Mouse (Mus musculus) intestine, embryonic 14.5 days (tissue): ENCODE results near the gene Nploc4. TPM values are rescaled to one million over a fixed set of nuclear protein-coding genes. Genes with fewer than 3 reads are reported as not detected.

Experiments
- ATAC-seq: fragments of 200-750 bp; cut with Nextera tagmentation; replicated peaks from 2 replicates; pipeline ENCODE4 v1.8.0; 2017; ENCODE audit warnings: low read depth, moderate number of reproducible peaks, moderate TSS enrichment, moderate library complexity; ENCODE audit not compliant: low FRiP score, low TSS enrichment
- DNase-seq: peaks from one replicate; pipeline ENCODE4 v3.0.0-alpha.2; 2018; ENCODE audit warnings: low spot score
- H3K27ac ChIP-seq: fragments of 300-500 bp; sonication (generic); 2 replicates; pipeline ENCODE4 v1.5.1; 2014; ENCODE audit warnings: low read depth, mild to moderate bottlenecking, control low read depth
- H3K27me3 ChIP-seq: fragments of 300-500 bp; sonication (generic); replicated peaks from 2 replicates; pipeline ENCODE4 v1.6.1; 2014; ENCODE audit warnings: low read length, control low read depth; ENCODE audit not compliant: control insufficient read depth, insufficient read depth
- H3K36me3 ChIP-seq: fragments of 300-500 bp; sonication (generic); 2 replicates; pipeline ENCODE4 v1.6.1; 2014; ENCODE audit warnings: low read length, control low read depth; ENCODE audit not compliant: control insufficient read depth, insufficient read depth
- H3K4me1 ChIP-seq: fragments of 300-500 bp; sonication (generic); replicated peaks from 2 replicates; pipeline ENCODE4 v1.6.1; 2014; ENCODE audit warnings: low read length, control low read depth, mixed read lengths; ENCODE audit not compliant: control insufficient read depth, insufficient read depth
- H3K4me2 ChIP-seq: fragments of 300-500 bp; sonication (generic); 2 replicates; pipeline ENCODE4 v1.6.1; 2014; ENCODE audit warnings: low read length
- H3K4me3 ChIP-seq: fragments of 300-500 bp; sonication (generic); 2 replicates; pipeline ENCODE4 v1.5.1; 2014; ENCODE audit warnings: low read depth, low read length, control low read depth, mixed read lengths
- H3K9ac ChIP-seq: fragments of 300-500 bp; sonication (generic); 2 replicates; pipeline ENCODE4 v1.6.1; 2014; ENCODE audit warnings: mild to moderate bottlenecking, low read length
- H3K9me3 ChIP-seq: fragments of 300-500 bp; sonication (generic); 2 replicates; pipeline ENCODE4 v1.6.1; 2016; ENCODE audit warnings: low read length, control low read depth; ENCODE audit not compliant: control insufficient read depth
- WGBS: fragments of 180-500 bp; shearing (Covaris S2); extraction: QIAGEN DNeasy Blood & Tissue Kit; methylation state at CpG from one replicate; pipeline ENCODE4 v1.1.7; 2014; 5-methylcytosine and 5-hydroxymethylcytosine counted together
- polyA plus RNA-seq: library from polyadenylated mRNA; unstranded; fragments of >200 nt; fragmentation: Nextera tagmentation; extraction: Ambion mirVana; gene quantifications from 2 replicates; pipeline ENCODE4 v1.2.1, GENCODE M21; 2014

Gene Nploc4
- polyA plus RNA-seq, 1 experiment from 2014 or later = 37.4 TPM

DNA sequence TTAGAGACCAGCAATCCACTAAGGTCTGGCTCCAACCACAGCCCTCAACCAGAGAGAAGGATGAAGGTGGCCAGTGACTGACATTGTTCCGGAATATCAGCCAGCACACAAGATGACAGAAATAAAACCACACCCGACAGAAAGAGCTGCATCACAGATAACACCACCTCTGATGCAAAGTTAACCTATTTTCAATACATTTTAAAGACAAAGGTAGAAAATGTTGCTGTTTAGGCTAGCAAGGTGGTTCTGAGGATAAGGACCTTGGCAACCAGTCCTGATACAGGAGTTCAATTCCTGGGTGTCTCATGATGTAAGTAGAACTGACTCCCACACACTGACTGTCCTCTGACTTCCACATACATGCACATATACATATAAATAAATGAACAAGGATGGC, 38.2 kb downstream of the Nploc4 start:
- Histone ChIP-seq H3K27ac (no peak overlapping the region), H3K9me3 (no peaks in the 10 kb centered on the region), H3K9ac (no peak overlapping the region), H3K27me3 (no peaks in the 10 kb centered on the region), H3K4me2 (no peak overlapping the region), H3K4me1 (no peaks in the 10 kb centered on the region), H3K4me3 (no peak overlapping the region), H3K36me3 (peaks cover 82% of the 10 kb centered on the region)
- no peak for ATAC-seq
- 91% methylated on average over 2 of the region's 2 CpGs for WGBS
- no peak for DNase-seq

DNA sequence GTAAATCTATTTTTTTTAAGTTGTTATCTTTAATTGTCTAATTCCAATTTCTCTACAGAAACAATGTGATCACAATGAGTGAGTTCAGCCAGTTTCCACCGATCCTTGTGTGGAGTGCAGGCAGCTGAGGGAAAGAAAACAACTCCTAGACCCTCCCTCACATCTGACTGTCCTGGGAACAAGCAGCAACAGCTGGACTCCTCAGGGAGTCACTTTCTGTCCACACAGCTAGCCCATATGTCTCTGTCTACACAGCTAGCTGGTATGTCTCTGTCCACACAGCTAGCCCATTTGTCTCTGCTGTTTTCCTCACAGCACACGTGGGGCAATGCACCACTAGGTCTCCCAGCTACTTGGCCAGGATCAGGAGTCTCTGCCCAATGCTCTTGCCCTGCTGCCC, 39.9 kb downstream of the Nploc4 start:
- H3K27ac ChIP-seq = no peak overlapping the region
- no peak overlapping the region for H3K4me3 ChIP-seq
- no peaks in the 10 kb centered on the region for H3K27me3 ChIP-seq
- no peak for DNase-seq
- no peak for ATAC-seq
- 80% methylated on average over 2 of the region's 2 CpGs for WGBS
- H3K36me3 ChIP-seq = peaks cover 80% of the 10 kb centered on the region
- H3K9me3 ChIP-seq = no peaks in the 10 kb centered on the region
- no peak overlapping the region for H3K4me2 ChIP-seq
- H3K4me1 ChIP-seq = no peaks in the 10 kb centered on the region
- H3K9ac ChIP-seq = no peak overlapping the region

DNA sequence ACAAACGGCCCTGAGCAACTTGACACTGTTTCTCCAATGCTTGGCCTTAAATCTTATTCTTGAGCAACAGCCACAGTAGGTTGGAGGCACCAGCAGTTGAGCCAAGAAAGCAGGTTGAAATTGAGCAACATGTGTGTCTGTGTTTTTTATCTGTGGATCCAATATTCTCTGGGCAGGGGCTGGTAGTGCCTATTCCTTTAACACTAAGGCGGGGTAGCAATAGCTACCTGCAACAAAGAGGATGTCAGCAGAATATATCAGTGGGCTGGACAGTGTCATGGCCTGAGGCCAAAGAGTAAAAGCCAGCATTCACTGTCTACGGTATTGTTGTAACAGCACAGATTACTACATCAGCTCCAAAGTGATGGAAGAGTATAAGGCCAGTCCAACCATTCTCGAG, 41.8 kb downstream of the Nploc4 start:
- Histone ChIP-seq H3K36me3 (peaks cover 66% of the 10 kb centered on the region), H3K27me3 (no peaks in the 10 kb centered on the region), H3K9me3 (no peaks in the 10 kb centered on the region), H3K4me2 (no peak overlapping the region), H3K27ac (no peak overlapping the region), H3K4me3 (no peak overlapping the region), H3K9ac (no peak overlapping the region), H3K4me1 (no peaks in the 10 kb centered on the region)
- ATAC-seq (no peak), DNase-seq (no peak)
- 85% methylated on average over 4 of the region's 4 CpGs for whole genome bisulfite sequencing

DNA sequence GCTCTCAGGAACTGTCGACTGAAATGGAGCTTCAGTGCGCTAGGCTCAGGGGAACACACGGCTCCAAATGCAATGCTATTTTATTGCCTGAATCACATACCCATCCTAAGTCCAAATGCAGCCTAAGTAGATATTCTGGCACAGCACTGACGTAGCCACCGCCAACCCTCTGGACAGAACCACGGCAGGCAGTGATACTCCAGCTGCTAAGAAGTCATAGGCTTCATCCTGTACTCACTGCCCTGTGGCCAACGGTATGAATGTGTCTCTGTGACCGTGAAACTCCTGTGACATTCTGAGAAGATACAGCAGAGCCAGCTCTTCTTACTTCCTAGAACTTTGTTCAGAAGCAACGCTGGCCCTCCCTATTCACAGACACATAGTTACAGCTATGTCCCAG, 48.9 kb downstream of the Nploc4 start:
- H3K4me3 ChIP-seq = no peak overlapping the region
- no peaks in the 10 kb centered on the region for H3K4me1 ChIP-seq
- no peak overlapping the region for H3K27ac ChIP-seq
- H3K9ac ChIP-seq = no peak overlapping the region
- WGBS = 93% methylated on average over 9 of the region's 9 CpGs
- H3K27me3 ChIP-seq = no peaks in the 10 kb centered on the region
- H3K9me3 ChIP-seq = no peaks in the 10 kb centered on the region
- peaks cover 69% of the 10 kb centered on the region for H3K36me3 ChIP-seq
- ATAC-seq = no peak
- DNase-seq = no peak
- H3K4me2 ChIP-seq = no peak overlapping the region

DNA sequence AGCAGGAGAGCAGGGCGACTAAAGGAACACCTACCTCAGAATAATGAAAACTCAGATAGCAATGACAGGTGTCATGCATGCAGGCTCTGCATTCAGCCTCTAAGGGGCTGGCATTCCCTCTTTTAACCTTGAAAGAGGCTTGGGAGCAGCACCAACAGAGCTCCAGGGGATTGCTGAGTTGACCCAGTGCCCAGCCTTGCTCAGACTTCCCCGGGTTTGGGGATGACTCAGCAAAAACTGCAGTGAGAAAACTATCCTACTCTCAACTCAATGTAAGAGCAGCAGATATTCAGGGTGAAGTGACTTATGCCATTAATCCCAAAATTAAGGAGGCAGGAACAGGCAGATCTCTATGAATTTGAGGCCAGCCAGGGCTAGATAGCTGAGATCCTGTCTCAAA, 50.4 kb downstream of the Nploc4 start:
- ATAC-seq = no peak
- DNase-seq = no peak
- H3K4me3 ChIP-seq = no peak overlapping the region
- no peaks in the 10 kb centered on the region for H3K27me3 ChIP-seq
- H3K4me1 ChIP-seq = no peaks in the 10 kb centered on the region
- 69% methylated on average over 2 of the region's 2 CpGs for WGBS
- H3K9me3 ChIP-seq = no peaks in the 10 kb centered on the region
- H3K27ac ChIP-seq = no peak overlapping the region
- no peak overlapping the region for H3K9ac ChIP-seq
- H3K36me3 ChIP-seq = peaks cover 71% of the 10 kb centered on the region
- no peak overlapping the region for H3K4me2 ChIP-seq

DNA sequence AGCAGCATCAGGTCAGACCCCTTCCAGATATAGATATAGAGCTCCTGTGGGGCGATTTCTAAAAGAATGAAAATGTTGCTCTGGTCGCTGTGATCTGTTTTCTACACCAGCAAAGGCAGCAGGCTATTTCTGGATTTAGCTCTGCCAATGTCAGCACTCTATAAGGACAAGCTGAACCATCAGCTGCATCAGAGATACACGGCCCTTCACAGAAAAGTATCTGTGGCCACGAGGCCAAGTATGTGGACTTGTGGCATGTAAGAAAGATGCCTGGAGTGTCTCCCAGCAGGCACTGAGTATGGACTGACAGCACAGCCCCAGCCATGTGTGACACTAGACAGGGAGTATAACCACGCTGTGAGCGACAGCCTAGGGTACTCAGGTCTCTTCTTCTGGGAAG, 50.9 kb downstream of the Nploc4 start:
- 91% methylated on average over 6 of the region's 6 CpGs for WGBS
- ATAC-seq = no peak
- Histone ChIP-seq H3K4me1 (no peaks in the 10 kb centered on the region), H3K4me3 (no peak overlapping the region), H3K27ac (no peak overlapping the region), H3K4me2 (no peak overlapping the region), H3K9me3 (no peaks in the 10 kb centered on the region), H3K27me3 (no peaks in the 10 kb centered on the region), H3K36me3 (peaks cover 76% of the 10 kb centered on the region), H3K9ac (no peak overlapping the region)
- DNase-seq = no peak

DNA sequence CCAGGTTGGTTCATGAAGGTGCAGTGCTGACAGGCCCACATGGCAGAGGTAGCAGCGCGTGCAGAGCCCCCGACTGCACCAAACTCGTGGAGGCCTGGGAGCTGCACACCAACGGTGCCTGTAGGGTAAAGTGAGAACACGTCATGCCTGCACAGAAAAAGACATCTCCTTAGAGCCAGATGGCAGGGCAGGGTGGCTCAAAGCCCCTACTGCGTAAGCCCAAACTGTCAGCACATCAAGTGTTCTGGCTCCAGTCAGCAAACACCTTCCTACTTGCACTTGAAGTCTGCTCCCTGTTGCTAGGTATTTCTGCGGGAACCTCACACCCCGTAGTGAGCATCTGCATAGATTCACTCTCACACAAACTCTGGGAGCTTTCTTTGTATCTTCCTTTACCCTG, 55.0 kb downstream of the Nploc4 start:
- DNase-seq (no peak), ATAC-seq (no peak)
- H3K27ac ChIP-seq = no peak overlapping the region
- no peak overlapping the region for H3K4me2 ChIP-seq
- no peaks in the 10 kb centered on the region for H3K27me3 ChIP-seq
- peaks cover 13% of the 10 kb centered on the region for H3K4me1 ChIP-seq
- no peaks in the 10 kb centered on the region for H3K9me3 ChIP-seq
- H3K4me3 ChIP-seq = no peak overlapping the region
- WGBS = 93% methylated on average over 9 of the region's 9 CpGs
- H3K36me3 ChIP-seq = peaks cover 78% of the 10 kb centered on the region
- no peak overlapping the region for H3K9ac ChIP-seq

DNA sequence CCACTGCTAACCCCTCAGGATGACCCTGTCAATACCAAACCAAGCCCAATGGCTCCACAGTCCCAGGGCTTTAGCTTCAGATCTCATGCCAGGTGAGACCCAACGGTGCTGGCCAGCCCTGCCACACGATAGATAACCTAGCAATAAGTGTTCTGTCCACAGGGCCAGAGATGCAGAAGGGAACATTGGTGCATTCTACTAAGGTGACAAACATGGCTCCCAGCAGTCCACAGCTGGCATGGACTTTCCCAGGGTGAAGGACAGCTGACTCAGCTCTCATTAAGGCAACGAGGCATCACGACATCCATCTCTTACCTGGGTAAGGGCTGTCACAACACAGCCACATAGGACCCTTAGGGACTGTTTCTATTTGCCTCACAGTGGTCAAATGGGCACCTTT, 56.4 kb downstream of the Nploc4 start:
- Histone ChIP-seq H3K4me3 (no peak overlapping the region), H3K27me3 (no peaks in the 10 kb centered on the region), H3K36me3 (peaks cover 77% of the 10 kb centered on the region), H3K9me3 (no peaks in the 10 kb centered on the region), H3K4me1 (peaks cover 16% of the 10 kb centered on the region), H3K27ac (no peak overlapping the region), H3K4me2 (no peak overlapping the region), H3K9ac (no peak overlapping the region)
- ATAC-seq (no peak), DNase-seq (no peak)
- 90% methylated on average over 4 of the region's 4 CpGs for WGBS

DNA sequence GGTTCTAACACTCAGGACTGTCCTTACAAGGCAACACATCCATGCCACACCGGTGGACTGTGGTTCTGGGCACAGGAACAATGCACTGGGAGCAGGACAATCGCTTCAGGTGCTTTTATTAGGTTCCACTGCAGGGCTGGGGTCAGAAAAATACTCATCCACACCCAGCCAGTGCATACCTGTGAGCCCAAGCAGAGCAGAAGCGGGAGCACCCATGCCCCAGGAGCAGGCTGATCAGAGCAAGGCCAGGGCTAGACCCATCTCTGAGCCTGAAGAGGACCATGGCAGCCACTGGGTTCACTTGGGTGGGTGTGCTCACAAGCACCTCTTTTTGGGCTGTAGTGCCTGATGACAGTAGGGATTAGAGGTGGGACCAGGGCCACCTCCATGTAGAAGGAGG, 57.2 kb downstream of the Nploc4 start:
- no peak overlapping the region for H3K27ac ChIP-seq
- H3K27me3 ChIP-seq = no peaks in the 10 kb centered on the region
- no peak for ATAC-seq
- H3K4me2 ChIP-seq = no peak overlapping the region
- H3K9me3 ChIP-seq = no peaks in the 10 kb centered on the region
- WGBS = 94% methylated on average over 3 of the region's 3 CpGs
- H3K9ac ChIP-seq = no peak overlapping the region
- no peak overlapping the region for H3K4me3 ChIP-seq
- DNase-seq = no peak
- peaks cover 78% of the 10 kb centered on the region for H3K36me3 ChIP-seq
- H3K4me1 ChIP-seq = peaks cover 16% of the 10 kb centered on the region
